Comparison of ENCODE assay signal across 12 mouse cellular contexts in the genomic region with DNA sequence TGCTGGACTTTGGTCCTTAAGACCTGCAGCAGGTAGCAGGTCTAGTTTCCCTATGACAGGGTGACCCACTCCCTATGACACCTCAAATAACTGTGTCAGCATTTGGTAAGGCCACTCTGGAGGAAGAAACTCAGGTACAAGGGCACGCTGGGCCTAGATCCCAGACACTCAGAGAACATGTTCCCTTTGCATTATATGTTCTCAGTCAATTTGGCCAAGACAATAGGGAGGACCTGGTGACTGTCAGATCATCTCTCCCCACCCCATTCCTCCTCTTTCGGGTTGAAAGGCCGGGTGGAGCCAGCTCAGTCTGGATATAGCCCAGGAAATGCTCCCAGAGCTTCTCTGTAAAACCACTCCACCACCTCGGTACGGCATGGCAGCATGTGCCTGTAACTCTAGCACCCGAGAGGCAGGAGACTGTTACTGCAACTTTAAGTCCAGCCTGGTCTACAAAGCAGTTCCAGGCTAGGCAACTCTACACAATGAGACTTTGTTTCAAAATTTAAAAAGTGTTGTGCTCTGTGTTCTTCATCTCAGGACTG. TPM values are rescaled to one million over a fixed set of nuclear protein-coding genes. Genes with fewer than 3 reads are reported as not detected.
DNase-seq lines count a peak whose midpoint lies in the region; ATAC-seq lines count a peak whose summit lies in the region.
"Had no signal": no experiment of that assay in that cellular context is flagged by ENCODE, and none has a peak within 500 bp of the region (broad histone marks: within the 10 kb centered on the region; RNA-seq: fewer than 3 reads in every experiment).

No protein-coding gene starts in this region.

- H3K4me2 ChIP-seq in liver, embryonic 15.5 days, result no peak overlapping the region
- H3K4me2 ChIP-seq in forebrain, embryonic 14.5 days (ENCODE audit: low read length), result no peak overlapping the region
- H3K4me2 ChIP-seq in stomach, embryonic 15.5 days, result no peak overlapping the region

- H3K4me3 ChIP-seq in liver, embryonic 15.5 days (replicated peaks), result no peak overlapping the region
- H3K4me3 ChIP-seq in forebrain, embryonic 14.5 days (ENCODE audit: low read depth, low read length), result no peak overlapping the region
- H3K4me3 ChIP-seq in midbrain, embryonic 10.5 days, result no peak overlapping the region
- no peak overlapping the region for H3K4me3 ChIP-seq in stomach, embryonic 15.5 days (replicated peaks)

- ATAC-seq in liver, embryonic 15.5 days (ENCODE audit: insufficient read depth), result no peak
- ATAC-seq in forebrain, embryonic 14.5 days, result no peak
- ATAC-seq in stomach, embryonic 15.5 days (ENCODE audit: insufficient read depth, low FRiP score, low read depth), result no peak
- no peak for ATAC-seq in cerebellum, adult (ENCODE audit: insufficient number of reproducible peaks, low FRiP score, low TSS enrichment)

- H3K4me1 ChIP-seq in liver, embryonic 15.5 days (replicated peaks), result no peaks in the 10 kb centered on the region
- peaks cover 14% of the 10 kb centered on the region for H3K4me1 ChIP-seq in forebrain, embryonic 14.5 days (ENCODE audit: control insufficient read depth, insufficient read depth, low read length)
- H3K4me1 ChIP-seq in midbrain, embryonic 10.5 days, result peaks cover 66% of the 10 kb centered on the region
- no peaks in the 10 kb centered on the region for H3K4me1 ChIP-seq in stomach, embryonic 15.5 days

- WGBS in liver, embryonic 15.5 days (ENCODE audit: insufficient replicate concordance), result 65% methylated on average over 6 of the region's 6 CpGs
- 38% methylated on average over 6 of the region's 6 CpGs for WGBS in forebrain, embryonic 14.5 days
- WGBS in midbrain, embryonic 10.5 days, result 54% methylated on average over 6 of the region's 6 CpGs
- WGBS in stomach, embryonic 15.5 days, result 67% methylated on average over 6 of the region's 6 CpGs

- H3K9ac ChIP-seq in liver, embryonic 15.5 days, result no peak overlapping the region
- no peak overlapping the region for H3K9ac ChIP-seq in forebrain, embryonic 14.5 days (ENCODE audit: low read length)
- no peak overlapping the region for H3K9ac ChIP-seq in stomach, embryonic 15.5 days
- H3K9ac ChIP-seq: liver, embryonic 14.5 days had no signal

- no peaks in the 10 kb centered on the region for H3K27me3 ChIP-seq in liver, embryonic 15.5 days
- H3K27me3 ChIP-seq in forebrain, embryonic 14.5 days (replicated peaks; ENCODE audit: control insufficient read depth, insufficient read depth, low read length), result no peaks in the 10 kb centered on the region
- no peaks in the 10 kb centered on the region; the same call in 1 of the 2 replicates for H3K27me3 ChIP-seq in midbrain, embryonic 10.5 days (ENCODE audit: low read depth, poor library complexity, severe bottlenecking)
- no peaks in the 10 kb centered on the region for H3K27me3 ChIP-seq in stomach, embryonic 15.5 days (replicated peaks)

- peak overlapping the region; percentile 29; the same call in 1 of the 2 replicates for H3K27ac ChIP-seq in liver, embryonic 15.5 days (replicated peaks)
- H3K27ac ChIP-seq in forebrain, embryonic 14.5 days (ENCODE audit: low read depth, low read length), result peak overlapping the region; percentile 59; the same call in 1 of the 2 replicates
- H3K27ac ChIP-seq in midbrain, embryonic 10.5 days (replicated peaks), result peak overlapping the region; percentile 92
- H3K27ac ChIP-seq in stomach, embryonic 15.5 days, result peak overlapping the region; percentile 45; the same call in 1 of the 2 replicates
- H3K27ac ChIP-seq: liver, embryonic 14.5 days had no signal

- no peaks in the 10 kb centered on the region for H3K36me3 ChIP-seq in liver, embryonic 15.5 days (replicated peaks)
- peaks cover 5% of the 10 kb centered on the region; the same call in 1 of the 2 replicates for H3K36me3 ChIP-seq in forebrain, embryonic 14.5 days (ENCODE audit: control insufficient read depth, insufficient read depth, low read length)
- H3K36me3 ChIP-seq in midbrain, embryonic 10.5 days, result peaks cover 50% of the 10 kb centered on the region
- peaks cover 13% of the 10 kb centered on the region; the same call in 1 of the 2 replicates for H3K36me3 ChIP-seq in stomach, embryonic 15.5 days

- H3K9me3 ChIP-seq in liver, embryonic 15.5 days (replicated peaks), result no peaks in the 10 kb centered on the region
- no peaks in the 10 kb centered on the region for H3K9me3 ChIP-seq in forebrain, embryonic 14.5 days (replicated peaks; ENCODE audit: control insufficient read depth, low read length)
- no peaks in the 10 kb centered on the region for H3K9me3 ChIP-seq in midbrain, embryonic 10.5 days (replicated peaks)
- no peaks in the 10 kb centered on the region for H3K9me3 ChIP-seq in stomach, embryonic 15.5 days

- DNase-seq in liver, result no peak
- DNase-seq in forebrain, embryonic 14.5 days (ENCODE audit: low spot score), result no peak
- no peak for DNase-seq in midbrain, embryonic 10.5 days (ENCODE audit: low spot score)
- no peak for DNase-seq in kidney, adult 18-20 months
- DNase-seq in kidney, postnatal 4 days, result no peak
- DNase-seq: adrenal gland, postnatal 36 days; cerebellum, adult 8-10 months; kidney, adult 2 months had no signal

RNA-seq across cellular contexts. Expression of a gene that starts 25.1 kb away (rescaled TPM):
- 50.7 and 52.0 TPM in 2 replicates for polyA plus RNA-seq in liver, embryonic 15.5 days (2015; fragmentation: Nextera tagmentation; extraction: Ambion mirVana)
- polyA plus RNA-seq in forebrain, embryonic 14.5 days (2014; fragmentation: Nextera tagmentation; extraction: Ambion mirVana), result 137 and 144 TPM in 2 replicates
- 130 and 135 TPM in 2 replicates for polyA plus RNA-seq in midbrain, embryonic 10.5 days (2016; fragmentation: Nextera tagmentation; extraction: Ambion mirVana)
- polyA plus RNA-seq in stomach, embryonic 15.5 days (2015; fragmentation: Nextera tagmentation; extraction: Ambion mirVana), result 119 and 123 TPM in 2 replicates

RNA-seq across cellular contexts. Expression of a gene that starts 25.1 kb away (rescaled TPM):
- polyA plus RNA-seq in liver, embryonic 15.5 days (2015; fragmentation: Nextera tagmentation; extraction: Ambion mirVana), result 14.1 and 14.2 TPM in 2 replicates
- polyA plus RNA-seq in forebrain, embryonic 14.5 days (2014; fragmentation: Nextera tagmentation; extraction: Ambion mirVana), result 21.6 and 23.8 TPM in 2 replicates
- 23.4 and 24.5 TPM in 2 replicates for polyA plus RNA-seq in midbrain, embryonic 10.5 days (2016; fragmentation: Nextera tagmentation; extraction: Ambion mirVana)
- polyA plus RNA-seq in stomach, embryonic 15.5 days (2015; fragmentation: Nextera tagmentation; extraction: Ambion mirVana), result 24.7 and 25.8 TPM in 2 replicates

RNA-seq across cellular contexts. Expression of a gene that starts 51.1 kb away (rescaled TPM):
- polyA plus RNA-seq in liver, embryonic 15.5 days (2015; fragmentation: Nextera tagmentation; extraction: Ambion mirVana), result 12.7 and 13.2 TPM in 2 replicates
- 25.0 and 25.7 TPM in 2 replicates for polyA plus RNA-seq in forebrain, embryonic 14.5 days (2014; fragmentation: Nextera tagmentation; extraction: Ambion mirVana)
- polyA plus RNA-seq in midbrain, embryonic 10.5 days (2016; fragmentation: Nextera tagmentation; extraction: Ambion mirVana), result 45.4 and 51.3 TPM in 2 replicates
- 27.9 and 29.8 TPM in 2 replicates for polyA plus RNA-seq in stomach, embryonic 15.5 days (2015; fragmentation: Nextera tagmentation; extraction: Ambion mirVana)

RNA-seq across cellular contexts. Expression of a gene that starts 51.2 kb away (rescaled TPM):
- polyA plus RNA-seq in liver, embryonic 15.5 days (2015; fragmentation: Nextera tagmentation; extraction: Ambion mirVana), result 0.36 and 0.59 TPM in 2 replicates
- polyA plus RNA-seq in forebrain, embryonic 14.5 days (2014; fragmentation: Nextera tagmentation; extraction: Ambion mirVana), result not detected in 2 replicates
- 0.88 TPM in 1 of 2 replicates, not detected in the other for polyA plus RNA-seq in midbrain, embryonic 10.5 days (2016; fragmentation: Nextera tagmentation; extraction: Ambion mirVana)
- polyA plus RNA-seq in stomach, embryonic 15.5 days (2015; fragmentation: Nextera tagmentation; extraction: Ambion mirVana), result 0.90 and 1.5 TPM in 2 replicates

Comparison
In these comparisons a context has a peak if more than half of its experiments do, and no peak if none do; other contexts are left out.
1. H3K27ac ChIP-seq: peak in every context shown above with its lines; median percentile 92 in midbrain, embryonic 10.5 days; 59 in forebrain, embryonic 14.5 days; 45 in stomach, embryonic 15.5 days; 29 in liver, embryonic 15.5 days.